Comparison of ENCODE assay signal across 10 mouse cellular contexts in genomic region chr9:72954746-72955145, GRCm38 (mm10). TPM values are rescaled to one million over a fixed set of nuclear protein-coding genes. Genes with fewer than 3 reads are reported as not detected.
DNase-seq lines count a peak whose midpoint lies in the region; ATAC-seq and TF ChIP-seq lines count a peak whose summit lies in the region.
"Had no signal": no experiment of that assay in that cellular context is flagged by ENCODE, and none has a peak within 500 bp of the region (broad histone marks: within the 10 kb centered on the region; RNA-seq: fewer than 3 reads in every experiment).

No protein-coding gene starts in this region.

- peaks cover 4% of the 10 kb centered on the region; the same call in 1 of the 2 replicates for H3K4me1 ChIP-seq in forebrain, postnatal 0 days (ENCODE audit: insufficient read depth)
- peaks cover 12% of the 10 kb centered on the region for H3K4me1 ChIP-seq in forebrain, embryonic 12.5 days
- peaks cover 13% of the 10 kb centered on the region for H3K4me1 ChIP-seq in neural tube, embryonic 15.5 days
- 0 out of 2 replicates have a peak, but pooled peaks cover 6% of the 10 kb centered on the region for H3K4me1 ChIP-seq in embryonic facial prominence, embryonic 14.5 days (ENCODE audit: control insufficient read depth, insufficient read depth, low read length)

- no peaks in the 10 kb centered on the region for H3K9me3 ChIP-seq in forebrain, postnatal 0 days (ENCODE audit: low read length)
- no peaks in the 10 kb centered on the region for H3K9me3 ChIP-seq in forebrain, embryonic 12.5 days
- no peaks in the 10 kb centered on the region for H3K9me3 ChIP-seq in neural tube, embryonic 15.5 days (replicated peaks)
- no peaks in the 10 kb centered on the region for H3K9me3 ChIP-seq in embryonic facial prominence, embryonic 14.5 days (ENCODE audit: control insufficient read depth, low read length)
- H3K9me3 ChIP-seq: limb, embryonic 13.5 days had no signal

- H3K9ac ChIP-seq in forebrain, postnatal 0 days = no peak overlapping the region
- H3K9ac ChIP-seq in forebrain, embryonic 12.5 days = no peak overlapping the region
- H3K9ac ChIP-seq in neural tube, embryonic 15.5 days (replicated peaks) = no peak overlapping the region
- no peak overlapping the region for H3K9ac ChIP-seq in embryonic facial prominence, embryonic 14.5 days (ENCODE audit: low read depth, low read length)
- H3K9ac ChIP-seq: limb, embryonic 13.5 days had no signal

- ATAC-seq in forebrain, postnatal 0 days = no peak
- no peak for ATAC-seq in forebrain, embryonic 12.5 days (ENCODE audit: low FRiP score)
- ATAC-seq in neural tube, embryonic 15.5 days (ENCODE audit: low FRiP score) = no peak
- ATAC-seq in embryonic facial prominence, embryonic 14.5 days (ENCODE audit: low read depth) = no peak

- no peak overlapping the region for H3K4me2 ChIP-seq in forebrain, postnatal 0 days (ENCODE audit: low read depth)
- no peak overlapping the region for H3K4me2 ChIP-seq in forebrain, embryonic 12.5 days
- no peak overlapping the region for H3K4me2 ChIP-seq in neural tube, embryonic 15.5 days
- no peak overlapping the region for H3K4me2 ChIP-seq in embryonic facial prominence, embryonic 14.5 days (ENCODE audit: low read depth, low read length)
- H3K4me2 ChIP-seq: limb, embryonic 13.5 days had no signal

- WGBS in forebrain, postnatal 0 days = 56% methylated on average over 2 of the region's 2 CpGs
- 44% methylated on average over 2 of the region's 2 CpGs for WGBS in forebrain, embryonic 12.5 days
- WGBS in neural tube, embryonic 15.5 days = 46% methylated on average over 2 of the region's 2 CpGs
- 50% methylated on average over 2 of the region's 2 CpGs for WGBS in embryonic facial prominence, embryonic 14.5 days

- H3K36me3 ChIP-seq in forebrain, postnatal 0 days (ENCODE audit: insufficient read depth) = no peaks in the 10 kb centered on the region
- H3K36me3 ChIP-seq in forebrain, embryonic 12.5 days (replicated peaks) = no peaks in the 10 kb centered on the region
- no peaks in the 10 kb centered on the region for H3K36me3 ChIP-seq in neural tube, embryonic 15.5 days
- no peaks in the 10 kb centered on the region; the same call in 1 of the 2 replicates for H3K36me3 ChIP-seq in embryonic facial prominence, embryonic 14.5 days (ENCODE audit: control insufficient read depth, insufficient read depth, low read length)
- H3K36me3 ChIP-seq: limb, embryonic 13.5 days had no signal

- intact Hi-C loops in left cerebral cortex, postnatal 14 days (cut with DNase I) = no loop called here

- H3K4me3 ChIP-seq in forebrain, postnatal 0 days (ENCODE audit: low read depth, low read length) = no peak overlapping the region
- H3K4me3 ChIP-seq in forebrain, embryonic 12.5 days (replicated peaks) = no peak overlapping the region
- H3K4me3 ChIP-seq in neural tube, embryonic 15.5 days (replicated peaks) = no peak overlapping the region
- H3K4me3 ChIP-seq in embryonic facial prominence, embryonic 14.5 days (ENCODE audit: low read depth, low read length) = no peak overlapping the region
- H3K4me3 ChIP-seq: erythroblast, embryonic 14.5 days; limb, embryonic 13.5 days had no signal

- no peaks in the 10 kb centered on the region for H3K27me3 ChIP-seq in forebrain, postnatal 0 days (ENCODE audit: insufficient read depth, low read length)
- no peaks in the 10 kb centered on the region for H3K27me3 ChIP-seq in forebrain, embryonic 12.5 days
- H3K27me3 ChIP-seq in neural tube, embryonic 15.5 days (replicated peaks) = no peaks in the 10 kb centered on the region
- no peaks in the 10 kb centered on the region for H3K27me3 ChIP-seq in embryonic facial prominence, embryonic 14.5 days (replicated peaks; ENCODE audit: control insufficient read depth, insufficient read depth, low read length)
- H3K27me3 ChIP-seq: limb, embryonic 13.5 days had no signal

- H3K27ac ChIP-seq in forebrain, postnatal 0 days (ENCODE audit: low read depth, low read length) = no peak overlapping the region
- no peak overlapping the region for H3K27ac ChIP-seq in forebrain, embryonic 12.5 days
- no peak overlapping the region for H3K27ac ChIP-seq in neural tube, embryonic 15.5 days (replicated peaks)
- H3K27ac ChIP-seq in embryonic facial prominence, embryonic 14.5 days (replicated peaks; ENCODE audit: low read depth, low read length) = no peak overlapping the region
- H3K27ac ChIP-seq: limb, embryonic 13.5 days had no signal

- TF ChIP-seq CTCF in forebrain, postnatal 0 days (IDR thresholded peaks at IDR 0.05; ENCODE audit: low read depth) = peak; percentile 32; the same call in 1 of the 2 replicates

- no peak for DNase-seq in forebrain, postnatal 0 days
- DNase-seq in neural tube, embryonic 10.5 days (ENCODE audit: extremely low spot score, low spot score) = peak; percentile 29
- DNase-seq in embryonic facial prominence, embryonic 14.5 days (ENCODE audit: low spot score) = peak; percentile 14
- peak; percentile 66 for DNase-seq in thymus, postnatal 4 days
- DNase-seq in left cerebral cortex, postnatal 14 days (ENCODE audit: low spot score in 2 of 2) = no peak
- no peak for DNase-seq in cerebellum, adult 11-12 months

RNA-seq across cellular contexts. Expression of gene Dyx1c1, which starts 3.8 kb away (rescaled TPM):
- 1.0 and 2.9 TPM in 2 replicates for total RNA-seq in forebrain, postnatal 0 days (2014; rRNA removed)
- 2.6 and 3.2 TPM in 2 replicates for polyA plus RNA-seq in forebrain, postnatal 0 days (2015; fragmentation: Nextera tagmentation; extraction: Ambion mirVana)
- polyA plus RNA-seq in forebrain, embryonic 12.5 days (2016; fragmentation: Nextera tagmentation; extraction: Ambion mirVana) = 1.6 and 2.6 TPM in 2 replicates
- 1.7 and 2.5 TPM in 2 replicates for polyA plus RNA-seq in neural tube, embryonic 15.5 days (2015; fragmentation: Nextera tagmentation; extraction: Ambion mirVana)
- 2.0 and 2.1 TPM in 2 replicates for polyA plus RNA-seq in embryonic facial prominence, embryonic 14.5 days (2014; fragmentation: Nextera tagmentation; extraction: Ambion mirVana)
- 1 to 10 TPM; 1.1 to 1.7 TPM for total RNA-seq in left cerebral cortex, postnatal 14 days (2021)
- polyA plus RNA-seq: erythroblast, embryonic 14.5 days had no signal

RNA-seq across cellular contexts. Expression of gene Gm44503, which starts 3.9 kb away (rescaled TPM):
- 0.10 TPM in 1 of 2 replicates, not detected in the other for total RNA-seq in forebrain, postnatal 0 days (2014; rRNA removed)
- not detected in 2 replicates for polyA plus RNA-seq in forebrain, postnatal 0 days (2015; fragmentation: Nextera tagmentation; extraction: Ambion mirVana)
- polyA plus RNA-seq in forebrain, embryonic 12.5 days (2016; fragmentation: Nextera tagmentation; extraction: Ambion mirVana) = not detected in 2 replicates
- not detected in 2 replicates for polyA plus RNA-seq in neural tube, embryonic 15.5 days (2015; fragmentation: Nextera tagmentation; extraction: Ambion mirVana)
- not detected in 2 replicates for polyA plus RNA-seq in embryonic facial prominence, embryonic 14.5 days (2014; fragmentation: Nextera tagmentation; extraction: Ambion mirVana)
- under 1 TPM in 1 of 2 experiments, not detected in 1; 0.29 TPM for total RNA-seq in left cerebral cortex, postnatal 14 days (2021)
- polyA plus RNA-seq: limb, embryonic 13.5 days had no signal

RNA-seq across cellular contexts. Expression of gene Pygo1, which starts 29.3 kb away (rescaled TPM):
- total RNA-seq in forebrain, postnatal 0 days (2014; rRNA removed) = 34.6 and 41.7 TPM in 2 replicates
- polyA plus RNA-seq in forebrain, postnatal 0 days (2015; fragmentation: Nextera tagmentation; extraction: Ambion mirVana) = 5.7 and 9.6 TPM in 2 replicates
- 12.5 TPM in 2 replicates for polyA plus RNA-seq in forebrain, embryonic 12.5 days (2016; fragmentation: Nextera tagmentation; extraction: Ambion mirVana)
- 12.2 and 14.6 TPM in 2 replicates for polyA plus RNA-seq in neural tube, embryonic 15.5 days (2015; fragmentation: Nextera tagmentation; extraction: Ambion mirVana)
- 7.1 and 7.9 TPM in 2 replicates for polyA plus RNA-seq in embryonic facial prominence, embryonic 14.5 days (2014; fragmentation: Nextera tagmentation; extraction: Ambion mirVana)
- 10 to 100 TPM; 12.0 to 13.0 TPM for total RNA-seq in left cerebral cortex, postnatal 14 days (2021)
- polyA plus RNA-seq: erythroblast, embryonic 14.5 days had no signal

RNA-seq across cellular contexts. Expression of gene Ccpg1os, which starts 30.4 kb away (rescaled TPM):
- 24.7 and 26.8 TPM in 2 replicates for total RNA-seq in forebrain, postnatal 0 days (2014; rRNA removed)
- 18.8 and 22.7 TPM in 2 replicates for polyA plus RNA-seq in forebrain, postnatal 0 days (2015; fragmentation: Nextera tagmentation; extraction: Ambion mirVana)
- polyA plus RNA-seq in forebrain, embryonic 12.5 days (2016; fragmentation: Nextera tagmentation; extraction: Ambion mirVana) = 21.4 and 22.8 TPM in 2 replicates
- 22.2 TPM in 2 replicates for polyA plus RNA-seq in neural tube, embryonic 15.5 days (2015; fragmentation: Nextera tagmentation; extraction: Ambion mirVana)
- 15.0 and 21.2 TPM in 2 replicates for polyA plus RNA-seq in embryonic facial prominence, embryonic 14.5 days (2014; fragmentation: Nextera tagmentation; extraction: Ambion mirVana)
- total RNA-seq in left cerebral cortex, postnatal 14 days (2021) = 1 to 10 TPM; 7.6 to 8.6 TPM

RNA-seq across cellular contexts. Expression of gene Ccpg1, which starts 30.5 kb away (rescaled TPM):
- 31.0 and 31.9 TPM in 2 replicates for total RNA-seq in forebrain, postnatal 0 days (2014; rRNA removed)
- polyA plus RNA-seq in forebrain, postnatal 0 days (2015; fragmentation: Nextera tagmentation; extraction: Ambion mirVana) = 29.8 and 42.5 TPM in 2 replicates
- polyA plus RNA-seq in forebrain, embryonic 12.5 days (2016; fragmentation: Nextera tagmentation; extraction: Ambion mirVana) = 26.0 and 28.9 TPM in 2 replicates
- 43.2 and 45.9 TPM in 2 replicates for polyA plus RNA-seq in neural tube, embryonic 15.5 days (2015; fragmentation: Nextera tagmentation; extraction: Ambion mirVana)
- 33.3 and 38.3 TPM in 2 replicates for polyA plus RNA-seq in embryonic facial prominence, embryonic 14.5 days (2014; fragmentation: Nextera tagmentation; extraction: Ambion mirVana)
- 100 to 1,000 TPM; 104 to 117 TPM for total RNA-seq in left cerebral cortex, postnatal 14 days (2021)

Comparison
In these comparisons a context has a peak if more than half of its experiments do, and no peak if none do; other contexts are left out.
1. DNase-seq: peak in neural tube, embryonic 10.5 days (single experiment), embryonic facial prominence, embryonic 14.5 days (single experiment) and thymus, postnatal 4 days (single experiment); none in forebrain, postnatal 0 days (single experiment), left cerebral cortex, postnatal 14 days (0 of 2) and cerebellum, adult 11-12 months (single experiment).